Mouse (Mus musculus): ENCODE data around the gene Hccs. TPM values are rescaled to one million over a fixed set of nuclear protein-coding genes. Genes with fewer than 3 reads are reported as not detected.

The Hccs gene
- polyA plus RNA-seq, 1 experiment: 4.0 TPM

DNA sequence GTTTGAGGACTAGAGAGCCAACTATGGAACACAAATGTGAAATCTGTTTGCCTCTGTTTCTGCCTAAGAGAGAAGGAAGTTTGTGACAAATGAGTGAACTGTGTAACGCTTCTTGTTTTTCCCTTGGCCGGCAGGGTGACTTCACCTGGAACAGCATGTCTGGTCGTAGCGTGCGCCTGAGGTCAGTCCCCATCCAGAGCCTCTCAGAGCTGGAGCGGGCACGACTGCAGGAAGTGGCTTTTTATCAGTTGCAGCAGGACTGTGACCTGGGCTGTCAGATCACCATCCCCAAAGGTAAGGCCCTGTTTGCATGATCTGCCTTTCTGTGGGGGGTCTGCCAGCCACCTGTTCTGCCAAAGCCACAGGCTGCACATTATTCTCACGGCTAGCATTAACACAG, 100.1 kb downstream of the Hccs start:
- TF ChIP-seq GATA1 (IDR thresholded peaks at IDR 0.05; ENCODE audit: borderline replicate concordance, low read length) (no peak), FLI1 (IDR thresholded peaks at IDR 0.05; ENCODE audit: low read length) (no peak)
- H3K4me3 ChIP-seq (replicated peaks): no peak overlapping the region
- no peaks in the 10 kb centered on the region for H3K9me3 ChIP-seq

DNA sequence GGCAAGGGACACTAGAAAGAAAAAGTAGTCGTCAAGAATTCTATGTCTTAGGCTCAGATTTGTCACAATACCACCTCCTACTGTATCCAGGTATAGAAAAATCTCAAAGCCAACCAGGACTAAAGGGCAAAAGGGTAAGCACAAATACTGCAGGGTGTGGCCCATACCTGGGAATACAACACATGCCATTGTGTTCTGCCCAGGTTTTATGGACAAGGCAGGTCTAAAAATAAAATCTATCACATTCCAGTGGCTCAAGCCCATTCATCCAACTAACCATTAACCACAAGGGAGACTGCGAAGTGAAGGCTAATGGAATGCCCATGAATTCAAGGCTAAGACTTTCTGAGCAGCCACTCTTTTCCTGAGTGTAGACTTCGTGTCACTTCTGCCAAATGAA, 110.2 kb downstream of the Hccs start:
- Histone ChIP-seq H3K36me3 (replicated peaks; ENCODE audit: low read length) (peaks cover 12% of the 10 kb centered on the region), H3K9me3 (no peaks in the 10 kb centered on the region), H3K27me3 (replicated peaks) (no peaks in the 10 kb centered on the region), H3K4me3 (replicated peaks) (no peak overlapping the region), H3K4me1 (peaks cover 34% of the 10 kb centered on the region)
- TF ChIP-seq GATA1 (IDR thresholded peaks at IDR 0.05; ENCODE audit: borderline replicate concordance, low read length) (no peak), FLI1 (IDR thresholded peaks at IDR 0.05; ENCODE audit: low read length) (no peak)

More for the DNA sequence above, 100.1 kb downstream of the Hccs start:
- H3K36me3 ChIP-seq (replicated peaks; ENCODE audit: low read length): peaks cover 37% of the 10 kb centered on the region
- no peaks in the 10 kb centered on the region for H3K27me3 ChIP-seq (replicated peaks)
- peaks cover 34% of the 10 kb centered on the region for H3K4me1 ChIP-seq

Other genes with a start within 250 kb of the Hccs start
- not detected in 2 replicates for gene Amelx, start 133.2 kb downstream of the Hccs start, polyA plus RNA-seq (2012; ENCODE audit: insufficient read depth, low replicate concordance)